Mouse (Mus musculus): ENCODE data around the gene Ccnq. TPM values are rescaled to one million over a fixed set of nuclear protein-coding genes. Genes with fewer than 3 reads are reported as not detected.

The Ccnq gene
- polyA plus RNA-seq, 1 experiment = 23.2 TPM

DNA sequence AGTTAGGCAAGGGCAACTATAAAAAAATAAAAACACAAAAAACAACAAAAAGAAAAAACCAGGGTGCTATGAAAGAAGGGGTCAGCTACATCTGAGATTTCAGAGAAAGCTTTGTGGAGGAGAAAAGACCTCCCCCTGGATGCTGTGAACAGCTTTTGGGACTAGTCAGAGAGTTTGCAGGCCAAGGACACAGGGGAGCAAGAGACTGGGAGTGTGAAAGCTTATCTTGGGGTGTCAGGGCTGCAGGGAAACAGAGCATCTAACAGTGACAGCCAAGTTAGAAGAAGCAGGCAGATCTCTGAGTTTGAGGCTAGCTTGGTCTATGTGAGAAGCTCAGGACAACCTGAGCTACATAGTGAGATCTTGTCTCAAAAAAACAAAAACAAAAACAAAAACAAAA is 12.2 kb downstream of the Ccnq start:
- H3K4me3 ChIP-seq (ENCODE audit: insufficient read depth, low read depth, low read length) = no peak overlapping the region
- H3K4me1 ChIP-seq (ENCODE audit: control insufficient read depth, insufficient read depth, insufficient read length, low read length) = no peaks in the 10 kb centered on the region
- H3K27ac ChIP-seq (replicated peaks; ENCODE audit: low read depth, low read length) = no peak overlapping the region

DNA sequence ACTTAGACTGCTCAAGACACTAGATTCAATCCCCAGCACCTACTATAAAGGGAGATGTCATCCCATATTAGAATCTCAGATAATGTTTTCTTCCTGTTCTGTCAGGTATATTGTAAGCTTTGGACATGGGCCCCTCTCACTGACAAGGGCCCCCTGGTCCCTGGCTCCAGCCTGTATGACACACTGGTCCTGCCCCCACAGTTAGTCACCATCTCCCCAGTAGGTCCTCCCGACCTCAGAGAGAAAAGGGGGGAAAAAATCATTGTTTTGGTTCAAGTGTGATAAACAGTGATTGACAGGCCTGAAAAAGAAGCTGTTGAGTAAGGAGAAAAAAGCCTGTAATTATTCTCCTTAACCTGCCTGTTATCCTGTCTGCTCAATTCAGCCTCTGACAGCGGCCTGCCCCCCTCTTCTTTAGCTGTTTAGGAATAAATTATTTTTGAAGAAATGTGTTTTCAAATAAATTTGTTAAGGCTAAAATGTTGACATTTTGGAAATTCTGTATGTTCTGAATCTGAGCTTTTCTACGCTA is 14.6 kb downstream of the Ccnq start:
- Histone ChIP-seq H3K4me1 (ENCODE audit: control insufficient read depth, insufficient read depth, insufficient read length, low read length) (no peaks in the 10 kb centered on the region), H3K27ac (replicated peaks; ENCODE audit: low read depth, low read length) (no peak overlapping the region), H3K4me3 (ENCODE audit: insufficient read depth, low read depth, low read length) (no peak overlapping the region)

DNA sequence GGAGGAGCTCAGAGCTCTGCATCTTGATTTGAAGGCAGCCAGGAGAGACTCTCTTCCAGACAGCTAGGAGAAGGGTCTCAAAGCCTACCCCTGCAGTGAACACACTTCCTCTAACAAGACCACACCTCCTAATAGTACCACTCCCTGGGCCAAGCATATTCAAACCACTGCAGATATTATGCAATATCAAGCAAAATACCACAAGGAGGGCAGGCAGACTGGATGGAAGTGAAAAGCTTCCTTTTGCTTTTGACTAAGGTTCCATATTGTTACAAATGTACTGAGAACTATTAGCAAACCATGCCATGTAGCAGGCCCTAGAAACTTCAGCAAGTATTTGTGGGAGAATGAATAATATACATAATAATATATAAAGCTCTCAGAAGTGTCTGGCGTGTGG is 16.4 kb downstream of the Ccnq start:
- H3K4me3 ChIP-seq (ENCODE audit: insufficient read depth, low read depth, low read length) = no peak overlapping the region
- no peak overlapping the region for H3K27ac ChIP-seq (replicated peaks; ENCODE audit: low read depth, low read length)
- no peaks in the 10 kb centered on the region for H3K4me1 ChIP-seq (ENCODE audit: control insufficient read depth, insufficient read depth, insufficient read length, low read length)

DNA sequence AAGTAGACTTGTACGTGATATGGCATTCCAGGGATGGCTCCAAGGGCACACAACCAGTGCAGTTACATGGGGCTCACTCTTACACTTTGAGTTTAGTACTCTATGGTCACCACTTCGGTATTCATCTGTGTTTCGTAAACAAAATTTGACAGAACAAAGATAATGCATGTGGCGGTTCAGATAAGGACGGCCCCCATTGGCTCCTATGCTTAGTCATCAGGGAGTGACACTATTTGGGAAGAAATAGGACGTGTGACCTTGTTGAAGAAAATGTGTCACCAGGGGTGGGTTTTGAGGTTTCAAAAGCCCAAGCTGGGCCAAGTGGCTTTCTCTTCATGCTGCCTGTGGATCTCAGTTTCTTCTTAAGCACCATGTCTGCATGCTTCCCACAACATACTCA is 18.9 kb downstream of the Ccnq start:
- H3K4me3 ChIP-seq (ENCODE audit: insufficient read depth, low read depth, low read length) = no peak overlapping the region
- H3K27ac ChIP-seq (replicated peaks; ENCODE audit: low read depth, low read length) = no peak overlapping the region
- H3K4me1 ChIP-seq (ENCODE audit: control insufficient read depth, insufficient read depth, insufficient read length, low read length) = no peaks in the 10 kb centered on the region

DNA sequence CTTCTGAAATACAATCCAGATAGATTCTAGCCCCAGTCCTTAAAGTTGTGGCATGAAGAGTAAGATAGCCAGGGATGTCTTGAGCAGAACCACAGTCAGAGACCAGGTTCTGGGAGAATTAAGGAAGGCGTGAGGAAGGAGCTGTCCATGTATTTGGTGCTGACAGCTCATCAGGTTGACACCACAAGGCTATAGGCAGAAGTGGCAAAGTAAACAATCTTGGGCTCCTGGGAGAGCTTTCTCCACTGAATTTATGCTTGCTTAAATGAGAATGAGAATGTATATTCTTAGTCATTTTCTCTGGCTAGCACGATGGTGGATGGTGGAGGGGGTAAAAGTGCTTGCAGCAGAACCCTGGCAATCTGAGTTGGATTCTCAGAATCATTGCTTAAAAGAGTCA is 20.6 kb downstream of the Ccnq start:
- Histone ChIP-seq H3K4me3 (ENCODE audit: insufficient read depth, low read depth, low read length) (no peak overlapping the region), H3K27ac (replicated peaks; ENCODE audit: low read depth, low read length) (no peak overlapping the region), H3K4me1 (ENCODE audit: control insufficient read depth, insufficient read depth, insufficient read length, low read length) (no peaks in the 10 kb centered on the region)

DNA sequence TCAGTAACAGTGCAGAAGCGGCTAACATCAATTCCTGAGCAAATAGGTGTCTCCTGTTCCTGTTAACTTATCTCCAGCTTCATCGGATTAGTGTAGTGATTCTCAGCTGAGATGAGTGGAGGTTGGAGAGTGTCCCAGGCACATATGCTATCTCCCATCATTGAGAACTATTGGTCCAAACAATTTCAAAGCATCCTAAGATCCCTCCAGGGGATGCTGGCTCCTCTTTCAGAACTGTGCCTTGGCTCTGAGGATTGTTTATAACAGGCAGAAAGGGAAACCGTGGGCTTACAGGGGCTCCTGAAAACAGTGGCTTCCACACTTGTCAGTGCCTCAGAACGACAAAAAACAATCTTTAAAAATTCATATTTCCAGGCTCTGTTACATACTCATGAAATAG is 23.5 kb downstream of the Ccnq start:
- Histone ChIP-seq H3K27ac (replicated peaks; ENCODE audit: low read depth, low read length) (no peak overlapping the region), H3K4me1 (ENCODE audit: control insufficient read depth, insufficient read depth, insufficient read length, low read length) (no peaks in the 10 kb centered on the region), H3K4me3 (ENCODE audit: insufficient read depth, low read depth, low read length) (no peak overlapping the region)

DNA sequence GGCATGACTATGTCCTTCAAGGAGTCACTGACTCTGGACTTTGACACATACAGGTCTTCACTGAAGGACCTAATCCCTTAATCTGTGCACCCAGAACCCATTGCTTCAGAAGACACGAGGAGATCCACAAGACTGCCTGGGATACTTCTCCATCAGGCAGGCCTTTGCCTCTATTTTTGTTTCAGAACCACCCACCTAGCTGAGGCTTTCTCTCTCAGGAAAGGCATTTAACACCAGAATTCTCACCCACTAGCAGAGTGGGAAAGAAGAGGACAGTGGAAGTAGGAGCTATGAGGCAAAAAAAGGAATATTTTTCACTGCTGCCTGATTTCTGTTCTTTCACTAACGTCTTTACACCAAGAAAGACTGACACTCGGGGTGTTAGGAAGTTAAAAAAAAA is 25.2 kb downstream of the Ccnq start:
- Histone ChIP-seq H3K4me1 (ENCODE audit: control insufficient read depth, insufficient read depth, insufficient read length, low read length) (no peaks in the 10 kb centered on the region), H3K27ac (replicated peaks; ENCODE audit: low read depth, low read length) (no peak overlapping the region), H3K4me3 (ENCODE audit: insufficient read depth, low read depth, low read length) (no peak overlapping the region)

DNA sequence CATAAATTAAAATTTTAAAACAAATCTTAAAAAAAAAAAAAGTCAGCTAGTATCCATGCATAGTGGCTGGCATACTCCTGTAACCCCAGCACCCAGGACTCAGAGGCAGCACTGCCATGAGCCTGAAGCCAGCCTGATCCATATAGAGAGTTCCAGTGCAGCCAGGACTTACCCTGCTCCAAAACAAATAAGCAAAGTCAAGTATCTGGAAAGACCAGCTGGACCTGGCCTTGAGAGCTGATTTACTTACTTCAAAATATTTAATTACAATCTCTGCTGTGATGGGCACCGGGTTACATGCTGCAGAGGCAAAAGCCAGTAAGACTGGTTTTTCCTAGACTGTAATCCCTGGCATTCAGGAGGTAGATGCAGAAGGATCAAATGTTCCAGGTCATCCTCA is 26.7 kb downstream of the Ccnq start:
- Histone ChIP-seq H3K27ac (replicated peaks; ENCODE audit: low read depth, low read length) (no peak overlapping the region), H3K4me3 (ENCODE audit: insufficient read depth, low read depth, low read length) (no peak overlapping the region), H3K4me1 (ENCODE audit: control insufficient read depth, insufficient read depth, insufficient read length, low read length) (no peaks in the 10 kb centered on the region)

DNA sequence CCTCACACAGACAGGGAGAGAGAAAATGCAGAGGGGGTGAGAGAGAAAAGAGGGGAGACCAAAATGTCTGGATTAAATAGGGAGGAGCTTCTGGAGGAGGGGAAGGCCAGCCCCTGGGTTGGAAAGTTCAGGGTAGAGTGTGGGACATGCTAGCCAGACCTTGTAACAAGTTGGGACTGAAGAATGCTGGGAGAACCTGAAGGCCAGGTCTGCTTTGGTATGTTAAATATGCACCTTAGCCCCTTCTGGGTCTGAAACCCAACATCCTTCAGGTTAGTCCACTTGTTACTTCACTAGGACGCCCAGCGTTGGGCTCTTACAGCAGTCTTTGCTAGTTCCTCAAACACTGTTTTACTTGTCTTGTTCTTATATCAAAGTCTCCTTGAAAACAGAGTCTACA is 30.1 kb downstream of the Ccnq start:
- Histone ChIP-seq H3K4me1 (ENCODE audit: control insufficient read depth, insufficient read depth, insufficient read length, low read length) (no peaks in the 10 kb centered on the region), H3K27ac (replicated peaks; ENCODE audit: low read depth, low read length) (no peak overlapping the region), H3K4me3 (ENCODE audit: insufficient read depth, low read depth, low read length) (no peak overlapping the region)

DNA sequence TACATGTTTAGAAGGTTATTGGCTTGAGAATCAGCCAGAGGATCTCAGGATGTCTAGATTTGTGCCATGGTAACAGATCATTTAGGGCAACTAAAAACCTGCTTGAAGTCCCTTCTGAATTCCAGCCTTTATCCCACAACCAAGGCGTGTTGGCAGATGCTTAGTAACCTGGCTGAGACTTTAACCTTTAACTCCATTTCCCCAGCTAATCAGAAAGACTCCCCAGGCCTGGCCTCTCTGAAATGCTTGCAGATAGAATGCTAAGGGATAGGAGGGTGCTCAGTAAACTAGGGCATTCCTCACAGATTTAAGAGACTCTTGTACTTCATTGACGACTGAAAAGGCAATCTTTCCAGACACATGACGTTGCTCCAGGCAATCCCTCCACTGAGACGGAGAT is 33.9 kb downstream of the Ccnq start:
- H3K4me3 ChIP-seq (ENCODE audit: insufficient read depth, low read depth, low read length) = no peak overlapping the region

DNA sequence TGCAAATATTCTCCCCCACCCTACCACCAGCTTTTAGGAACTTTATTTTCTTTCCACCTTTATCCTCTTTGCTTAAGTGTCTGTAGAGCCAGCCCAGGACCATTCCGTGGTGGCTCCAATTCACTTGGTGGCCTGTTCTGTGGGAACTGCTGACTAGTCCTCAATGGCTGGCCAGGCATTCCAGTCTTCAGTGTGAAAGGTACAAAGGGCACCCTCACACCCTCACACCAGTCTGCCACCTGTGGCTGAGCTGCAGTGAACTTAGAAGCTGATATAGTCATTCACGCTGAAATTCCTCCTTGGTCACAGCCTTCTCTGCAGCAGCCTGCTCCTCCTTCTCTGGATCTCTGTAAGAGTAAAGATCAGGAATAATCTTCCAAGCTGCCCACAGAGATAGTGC is 42.9 kb downstream of the Ccnq start:
- no peak overlapping the region for H3K27ac ChIP-seq (replicated peaks; ENCODE audit: low read depth, low read length)
- H3K4me1 ChIP-seq (ENCODE audit: control insufficient read depth, insufficient read depth, insufficient read length, low read length) = peaks cover 9% of the 10 kb centered on the region; the same call in 1 of the 2 replicates
- no peak overlapping the region for H3K4me3 ChIP-seq (ENCODE audit: insufficient read depth, low read depth, low read length)

More for the DNA sequence above, 33.9 kb downstream of the Ccnq start:
- no peak overlapping the region for H3K27ac ChIP-seq (replicated peaks; ENCODE audit: low read depth, low read length)
- H3K4me1 ChIP-seq (ENCODE audit: control insufficient read depth, insufficient read depth, insufficient read length, low read length) = no peaks in the 10 kb centered on the region

DNA sequence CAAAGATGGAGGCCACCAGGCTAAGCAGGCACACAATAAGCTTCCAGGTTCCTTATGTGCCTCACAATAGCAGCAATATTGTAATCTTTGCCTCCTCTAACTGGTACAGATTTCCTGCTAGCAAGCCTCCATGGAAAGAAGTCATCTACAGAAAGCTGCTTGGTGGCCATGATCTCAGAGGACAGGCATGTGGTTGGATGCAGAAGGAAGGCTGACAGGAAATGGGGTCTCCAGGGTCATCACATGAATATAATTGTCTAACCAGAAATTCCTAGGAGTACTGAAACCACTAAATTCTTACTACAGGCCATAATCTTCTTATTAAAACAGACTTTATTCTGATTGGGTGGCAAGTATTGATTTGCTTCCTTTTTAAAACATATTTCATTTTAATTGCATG is 45.5 kb downstream of the Ccnq start:
- peaks cover 9% of the 10 kb centered on the region; the same call in 1 of the 2 replicates for H3K4me1 ChIP-seq (ENCODE audit: control insufficient read depth, insufficient read depth, insufficient read length, low read length)
- H3K27ac ChIP-seq (replicated peaks; ENCODE audit: low read depth, low read length) = no peak overlapping the region
- no peak overlapping the region for H3K4me3 ChIP-seq (ENCODE audit: insufficient read depth, low read depth, low read length)

DNA sequence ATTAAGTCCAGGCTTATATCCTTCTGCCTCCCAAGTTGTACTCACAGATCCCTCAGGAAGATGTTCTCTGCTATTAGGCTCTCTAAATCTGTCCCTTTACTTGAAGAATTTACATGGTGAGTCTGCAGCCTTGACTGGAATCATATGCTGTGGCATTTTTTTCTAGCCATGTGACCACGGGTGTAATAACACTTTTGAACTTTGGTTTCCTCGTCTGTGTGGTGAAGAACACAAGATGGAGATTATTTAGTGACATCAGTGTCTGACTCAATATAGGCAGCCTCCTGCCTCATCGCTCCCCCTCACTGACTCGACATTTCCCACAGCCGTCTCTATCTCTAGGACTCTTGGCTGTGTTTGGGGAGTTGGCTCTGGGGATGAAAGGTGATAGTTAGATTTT is 48.4 kb downstream of the Ccnq start:
- H3K4me3 ChIP-seq (ENCODE audit: insufficient read depth, low read depth, low read length) = no peak overlapping the region
- H3K27ac ChIP-seq (replicated peaks; ENCODE audit: low read depth, low read length) = no peak overlapping the region
- H3K4me1 ChIP-seq (ENCODE audit: control insufficient read depth, insufficient read depth, insufficient read length, low read length) = peaks cover 9% of the 10 kb centered on the region; the same call in 1 of the 2 replicates

DNA sequence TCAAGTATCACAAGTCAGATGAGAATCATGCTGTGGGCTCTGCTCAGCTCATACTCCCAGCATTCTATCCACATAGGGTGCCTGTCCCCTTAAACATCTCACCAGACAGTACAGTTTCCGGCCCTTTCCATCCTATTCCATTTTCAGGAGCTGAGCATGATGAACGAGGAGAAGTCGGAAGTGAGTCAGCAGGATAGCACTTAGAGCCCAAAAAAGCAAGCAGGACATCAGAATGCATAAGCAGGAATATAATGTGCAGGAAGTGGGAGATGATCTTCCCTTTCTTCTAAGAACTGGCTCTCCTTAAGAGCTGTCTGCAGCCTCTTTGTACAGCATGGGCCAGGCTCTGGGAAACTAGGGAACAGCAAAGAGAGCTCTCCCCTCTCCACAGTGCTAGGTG is 49.2 kb downstream of the Ccnq start:
- Histone ChIP-seq H3K4me3 (ENCODE audit: insufficient read depth, low read depth, low read length) (no peak overlapping the region), H3K27ac (replicated peaks; ENCODE audit: low read depth, low read length) (no peak overlapping the region), H3K4me1 (ENCODE audit: control insufficient read depth, insufficient read depth, insufficient read length, low read length) (peaks cover 4% of the 10 kb centered on the region; the same call in 1 of the 2 replicates)

Measured in brown adipose tissue, adult 24 weeks (tissue).